Mouse (Mus musculus): ENCODE data around the gene Gins1. TPM values are rescaled to one million over a fixed set of nuclear protein-coding genes. Genes with fewer than 3 reads are reported as not detected.

Gins1 gene
- polyA plus RNA-seq, 1 experiment, result 23.6 TPM

GRCm38 (mm10) chr2:150973401-150974115, 68.4 kb downstream of the Gins1 start:
- no peak for TF ChIP-seq GATA1 (IDR thresholded peaks at IDR 0.05; ENCODE audit: low read length)

- TF ChIP-seq GATA1 (IDR thresholded peaks at IDR 0.05; ENCODE audit: low read length), result peak; percentile 50
These were observed 71.7 kb downstream of the Gins1 start for GRCm38 (mm10) chr2:150976871-150977270.

- no peak for TF ChIP-seq GATA1 (IDR thresholded peaks at IDR 0.05; ENCODE audit: low read length)
These were observed 72.5 kb downstream of the Gins1 start for GRCm38 (mm10) chr2:150977676-150978075.

GRCm38 (mm10) chr2:150978791-150979190, 73.6 kb downstream of the Gins1 start:
- TF ChIP-seq GATA1 (IDR thresholded peaks at IDR 0.05; ENCODE audit: low read length), result no peak

GRCm38 (mm10) chr2:150979861-150980620, 74.8 kb downstream of the Gins1 start:
- no peak for TF ChIP-seq GATA1 (IDR thresholded peaks at IDR 0.05; ENCODE audit: low read length)

Other genes starting within 250 kb of the Gins1 start
- 21.2 and 34.7 TPM in 2 replicates for gene Acss1, start 236.9 kb upstream of the Gins1 start, polyA plus RNA-seq (2012)
- not detected in 2 replicates for gene Vsx1, start 216.0 kb upstream of the Gins1 start, polyA plus RNA-seq (2012)
- gene Entpd6, start 156.4 kb upstream of the Gins1 start, polyA plus RNA-seq (2012), result 26.9 and 35.3 TPM in 2 replicates
- gene Pygb, start 118.7 kb upstream of the Gins1 start, polyA plus RNA-seq (2012), result 4.3 and 7.0 TPM in 2 replicates
- 27.8 and 38.3 TPM in 2 replicates for gene Abhd12, start 659 bp upstream of the Gins1 start, polyA plus RNA-seq (2012)
- 9.6 and 11.0 TPM in 2 replicates for gene Ninl, start 134.0 kb downstream of the Gins1 start, polyA plus RNA-seq (2012)
- gene Nanp, start 134.0 kb downstream of the Gins1 start, polyA plus RNA-seq (2012), result 18.4 and 23.7 TPM in 2 replicates
- gene Gm14151, start 186.9 kb downstream of the Gins1 start, polyA plus RNA-seq (2012), result not detected in 2 replicates
- gene Gm14147, start 192.8 kb downstream of the Gins1 start, polyA plus RNA-seq (2012), result not detected in 2 replicates

Data from G1E-ER4 (cell line).